Mouse (Mus musculus): ENCODE data around the gene Kcna10.

DNA sequence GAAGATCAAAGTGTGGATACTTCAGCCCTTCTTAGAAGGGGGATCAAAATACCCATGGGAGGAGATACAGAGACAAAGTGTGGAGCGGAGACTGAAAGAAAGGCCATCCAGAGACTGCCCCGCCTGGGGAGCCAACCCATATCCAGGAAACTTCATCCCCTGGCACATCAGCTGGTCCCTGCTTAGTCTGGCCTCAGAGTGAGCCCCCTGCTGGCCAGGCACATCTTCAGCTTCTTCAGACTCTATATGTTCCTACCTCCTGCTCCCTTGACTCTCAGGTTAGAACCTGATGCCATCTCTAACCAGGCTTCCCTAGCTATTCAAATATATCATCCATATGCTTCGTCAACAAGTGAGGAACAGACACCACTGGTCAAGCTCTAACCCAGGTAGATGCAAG, 33.9 kb upstream of the Kcna10 start:
- TF ChIP-seq CTCF (IDR thresholded peaks at IDR 0.05; ENCODE audit: borderline replicate concordance, extremely low read depth, insufficient read depth, insufficient read length) = peak; percentile 45; the same call in 1 of the 2 replicates
- TF ChIP-seq POLR2A (IDR thresholded peaks at IDR 0.05; ENCODE audit: borderline replicate concordance, extremely low read depth, insufficient read depth, insufficient read length, poor library complexity, severe bottlenecking) = no peak

Data from brain, embryonic 14.5 days (tissue).